Mouse (Mus musculus): ENCODE data around the gene Zic5. TPM values are rescaled to one million over a fixed set of nuclear protein-coding genes. Genes with fewer than 3 reads are reported as not detected.

Gene Zic5
- polyA plus RNA-seq, 1 experiment: not detected

DNA sequence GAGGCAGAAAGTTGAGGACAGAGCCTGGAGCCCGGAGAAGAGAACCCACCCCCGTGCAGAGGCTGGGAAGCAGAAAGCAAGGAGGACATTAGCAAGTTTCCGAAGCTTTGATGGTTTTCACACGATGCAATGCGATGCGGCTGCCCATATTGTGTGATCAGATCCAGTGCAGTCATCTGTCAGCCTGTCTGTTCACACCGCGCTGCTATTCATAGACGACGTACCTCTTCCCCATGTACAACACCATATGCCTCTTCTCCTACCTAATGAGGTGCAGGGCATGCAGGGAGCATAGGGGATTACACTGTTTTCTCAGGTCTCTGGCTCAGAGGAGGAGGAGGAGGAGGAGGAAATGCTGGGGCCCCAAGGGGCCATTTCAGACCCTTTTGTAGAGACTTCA lies 28.6 kb downstream of the Zic5 start:
- Histone ChIP-seq H3K4me1 (no peaks in the 10 kb centered on the region), H3K4me3 (replicated peaks) (no peak overlapping the region)

DNA sequence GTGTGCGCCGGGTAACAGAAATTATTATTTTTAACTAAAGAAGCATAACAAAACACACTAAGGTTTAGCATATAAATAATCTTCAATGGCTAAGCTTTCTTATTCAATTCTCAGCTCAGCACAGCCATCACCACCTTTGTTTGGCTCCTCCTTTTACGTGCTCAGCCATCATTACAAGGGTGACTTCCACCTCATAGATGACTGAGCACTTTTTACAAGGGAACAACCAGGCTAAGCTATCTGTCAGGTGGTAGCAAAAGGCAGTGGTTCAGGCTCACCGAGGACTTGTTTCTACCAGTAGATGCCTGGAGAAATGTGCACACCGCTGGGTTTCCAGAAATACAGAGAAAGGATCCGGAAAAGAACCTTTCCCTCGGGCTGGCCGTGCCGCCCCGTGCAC lies 31.4 kb downstream of the Zic5 start:
- H3K4me1 ChIP-seq: no peaks in the 10 kb centered on the region
- H3K9me3 ChIP-seq: no peaks in the 10 kb centered on the region
- H3K4me3 ChIP-seq (replicated peaks): no peak overlapping the region
- H3K27me3 ChIP-seq (replicated peaks): peaks cover 16% of the 10 kb centered on the region
- H3K36me3 ChIP-seq (replicated peaks; ENCODE audit: low read length): no peaks in the 10 kb centered on the region
- TF ChIP-seq GATA1 (IDR thresholded peaks at IDR 0.05; ENCODE audit: borderline replicate concordance, low read length) (no peak), FLI1 (IDR thresholded peaks at IDR 0.05; ENCODE audit: low read length) (no peak)

More for the DNA sequence above, 28.6 kb downstream of the Zic5 start:
- no peak for TF ChIP-seq FLI1 (IDR thresholded peaks at IDR 0.05; ENCODE audit: low read length)
- TF ChIP-seq GATA1 (IDR thresholded peaks at IDR 0.05; ENCODE audit: borderline replicate concordance, low read length): no peak
- Histone ChIP-seq H3K27me3 (replicated peaks) (peaks cover 21% of the 10 kb centered on the region), H3K36me3 (replicated peaks; ENCODE audit: low read length) (no peaks in the 10 kb centered on the region), H3K9me3 (no peaks in the 10 kb centered on the region)

DNA sequence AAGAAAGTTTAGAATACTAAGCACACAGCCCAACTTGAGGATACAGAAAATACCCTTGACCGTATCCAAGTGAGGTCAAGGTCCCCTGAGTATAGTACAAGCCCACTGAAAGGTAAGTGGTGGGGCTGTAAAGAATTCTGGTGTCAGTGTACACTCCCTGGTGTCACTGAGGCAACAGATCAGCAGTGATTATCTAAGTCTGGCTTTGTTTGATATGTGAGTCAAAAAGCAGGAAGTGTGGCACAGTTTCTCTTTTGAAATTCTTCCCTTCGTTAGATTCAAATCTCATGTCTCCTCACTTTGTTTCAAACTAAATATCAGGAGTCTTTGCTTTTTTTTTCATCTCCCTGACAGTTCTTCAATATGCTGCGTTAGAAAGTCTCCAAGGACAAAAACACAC lies 32.9 kb downstream of the Zic5 start:
- Histone ChIP-seq H3K4me3 (replicated peaks) (no peak overlapping the region), H3K36me3 (replicated peaks; ENCODE audit: low read length) (no peaks in the 10 kb centered on the region), H3K27me3 (replicated peaks) (peaks cover 14% of the 10 kb centered on the region), H3K4me1 (no peaks in the 10 kb centered on the region), H3K9me3 (no peaks in the 10 kb centered on the region)
- TF ChIP-seq GATA1 (IDR thresholded peaks at IDR 0.05; ENCODE audit: borderline replicate concordance, low read length): no peak
- TF ChIP-seq FLI1 (IDR thresholded peaks at IDR 0.05; ENCODE audit: low read length): no peak

DNA sequence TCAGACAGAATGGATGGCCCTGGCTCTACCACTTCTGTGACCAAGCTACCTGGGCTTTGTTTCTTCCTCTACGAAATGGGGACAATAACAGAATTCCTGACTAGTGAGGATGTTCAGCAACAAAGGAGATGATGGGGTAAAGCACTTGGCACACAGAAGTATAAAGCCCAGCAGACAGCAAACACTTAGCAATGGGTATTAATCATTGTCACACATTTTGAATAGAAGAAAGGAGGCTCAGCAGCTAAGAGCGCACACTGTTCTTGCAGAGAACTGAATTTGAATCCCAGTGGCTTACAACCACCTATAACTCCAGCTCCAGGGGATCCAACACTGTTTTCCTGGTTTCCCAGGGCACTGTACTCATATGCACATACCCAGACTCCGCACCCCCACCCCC lies 37.8 kb downstream of the Zic5 start:
- Histone ChIP-seq H3K4me1 (no peaks in the 10 kb centered on the region), H3K36me3 (replicated peaks; ENCODE audit: low read length) (no peaks in the 10 kb centered on the region), H3K4me3 (replicated peaks) (no peak overlapping the region), H3K27me3 (replicated peaks) (peaks cover 10% of the 10 kb centered on the region), H3K9me3 (no peaks in the 10 kb centered on the region)
- TF ChIP-seq FLI1 (IDR thresholded peaks at IDR 0.05; ENCODE audit: low read length): no peak
- TF ChIP-seq GATA1 (IDR thresholded peaks at IDR 0.05; ENCODE audit: borderline replicate concordance, low read length): no peak

DNA sequence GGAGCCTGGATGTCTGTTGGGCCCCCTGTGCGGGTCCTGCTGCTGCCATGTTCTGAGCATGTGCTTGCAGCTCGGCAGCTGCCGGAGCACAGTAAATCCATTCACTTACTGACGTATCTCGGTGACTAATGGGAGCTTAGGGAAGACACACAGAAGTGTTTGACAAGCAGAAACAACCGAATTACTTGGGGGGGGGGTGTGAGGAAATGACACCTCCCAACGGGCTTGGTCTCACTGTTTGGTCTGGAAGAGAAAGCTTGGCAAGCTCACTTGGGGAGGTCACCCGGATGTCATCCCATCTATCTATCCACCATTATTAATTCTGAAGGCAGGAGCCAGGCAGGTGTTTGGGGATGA lies 38.3 kb downstream of the Zic5 start:
- TF ChIP-seq FLI1 (IDR thresholded peaks at IDR 0.05; ENCODE audit: low read length) (no peak), GATA1 (IDR thresholded peaks at IDR 0.05; ENCODE audit: borderline replicate concordance, low read length) (no peak)
- H3K4me3 ChIP-seq (replicated peaks): no peak overlapping the region
- H3K36me3 ChIP-seq (replicated peaks; ENCODE audit: low read length): no peaks in the 10 kb centered on the region
- H3K4me1 ChIP-seq: no peaks in the 10 kb centered on the region
- no peaks in the 10 kb centered on the region for H3K9me3 ChIP-seq
- peaks cover 10% of the 10 kb centered on the region for H3K27me3 ChIP-seq (replicated peaks)

DNA sequence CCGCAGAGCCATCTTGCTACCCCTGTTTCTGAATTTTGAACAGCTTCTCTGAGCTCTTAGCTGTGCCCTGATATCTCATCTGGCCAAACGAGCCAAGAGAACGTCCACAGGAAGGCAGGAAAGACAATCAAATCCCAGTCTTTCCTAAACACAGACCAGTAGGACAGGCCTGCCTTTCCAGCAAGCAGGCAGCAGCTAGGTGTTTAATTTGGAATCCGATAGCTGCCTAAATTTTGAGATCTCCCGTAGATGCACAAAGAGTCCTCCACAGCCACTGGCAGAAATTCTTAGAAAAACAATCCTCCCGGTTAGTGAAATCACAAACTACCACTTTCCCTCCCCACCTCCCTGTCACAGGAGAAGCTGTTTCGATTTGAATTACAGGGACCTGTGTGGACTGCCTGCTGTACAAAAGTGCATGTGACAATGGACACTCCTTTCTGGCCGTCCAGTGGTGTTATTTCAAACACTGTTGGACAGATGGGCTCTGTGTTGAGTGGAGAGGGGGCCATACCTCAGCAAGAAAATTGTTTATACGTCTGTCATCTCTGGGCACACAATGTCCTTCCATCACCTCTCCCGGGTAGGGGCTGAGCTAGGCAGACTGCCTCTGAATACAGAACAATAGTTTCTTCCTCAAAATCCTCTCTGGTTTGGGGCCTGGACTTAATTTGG lies 38.8 kb downstream of the Zic5 start:
- H3K4me3 ChIP-seq (replicated peaks): no peak overlapping the region
- peaks cover 10% of the 10 kb centered on the region for H3K27me3 ChIP-seq (replicated peaks)
- no peaks in the 10 kb centered on the region for H3K4me1 ChIP-seq
- TF ChIP-seq FLI1 (IDR thresholded peaks at IDR 0.05; ENCODE audit: low read length) (no peak), GATA1 (IDR thresholded peaks at IDR 0.05; ENCODE audit: borderline replicate concordance, low read length) (no peak)
- H3K36me3 ChIP-seq (replicated peaks; ENCODE audit: low read length): no peaks in the 10 kb centered on the region
- H3K9me3 ChIP-seq: no peaks in the 10 kb centered on the region

DNA sequence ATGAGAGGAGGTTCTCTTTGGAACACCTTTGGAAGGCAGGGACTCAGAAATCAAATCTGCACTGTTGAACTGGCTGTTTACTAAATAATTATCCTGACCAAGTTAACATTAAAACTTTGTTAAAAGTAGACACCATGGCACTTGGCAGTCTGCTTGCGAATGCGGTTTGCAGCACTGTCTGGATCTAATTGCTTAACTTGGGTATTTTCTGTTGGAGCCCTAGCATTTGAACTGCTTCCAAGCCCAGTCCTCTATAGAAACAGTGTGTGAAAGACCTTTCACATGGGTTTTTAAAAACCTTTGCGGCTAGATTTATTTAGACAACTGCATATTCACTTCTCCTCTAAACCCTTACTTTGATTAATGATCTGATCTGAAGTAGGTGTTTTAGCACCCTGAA lies 41.0 kb downstream of the Zic5 start:
- peaks cover 11% of the 10 kb centered on the region for H3K27me3 ChIP-seq (replicated peaks)
- no peak overlapping the region for H3K4me3 ChIP-seq (replicated peaks)
- no peaks in the 10 kb centered on the region for H3K36me3 ChIP-seq (replicated peaks; ENCODE audit: low read length)
- TF ChIP-seq FLI1 (IDR thresholded peaks at IDR 0.05; ENCODE audit: low read length) (no peak), GATA1 (IDR thresholded peaks at IDR 0.05; ENCODE audit: borderline replicate concordance, low read length) (no peak)
- no peaks in the 10 kb centered on the region for H3K9me3 ChIP-seq
- H3K4me1 ChIP-seq: no peaks in the 10 kb centered on the region; the same call in 1 of the 2 replicates

DNA sequence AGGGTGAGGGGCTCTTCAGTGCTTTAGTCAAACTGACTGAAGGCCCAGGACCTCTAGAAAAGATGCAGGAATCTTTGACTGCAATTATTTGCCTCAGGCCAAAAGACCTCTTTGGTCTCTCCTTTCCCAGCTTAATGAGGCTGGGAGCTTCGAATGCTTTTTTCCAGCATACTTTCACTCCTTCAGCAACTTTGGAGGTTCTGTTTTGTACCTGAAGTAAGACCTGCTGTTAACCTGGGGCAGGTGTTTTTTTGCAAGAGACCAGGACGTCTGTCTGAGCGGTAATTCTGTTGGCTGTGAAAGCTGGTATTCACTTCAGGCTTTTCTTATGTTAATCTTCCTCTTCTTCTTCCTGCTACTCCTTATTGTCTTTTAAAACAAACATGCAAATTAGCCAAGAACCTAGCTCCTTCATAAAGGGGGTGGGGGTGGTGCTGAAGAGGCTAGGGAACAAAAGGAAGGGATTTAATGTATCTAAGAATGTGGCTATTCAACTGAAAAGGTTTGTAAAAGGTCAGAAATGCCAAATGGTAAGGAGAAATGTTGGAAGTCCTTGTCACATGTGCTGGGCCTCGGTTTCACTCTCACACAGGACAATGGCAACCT lies 49.2 kb downstream of the Zic5 start:
- Histone ChIP-seq H3K36me3 (replicated peaks; ENCODE audit: low read length) (no peaks in the 10 kb centered on the region), H3K9me3 (no peaks in the 10 kb centered on the region)
- TF ChIP-seq GATA1 (IDR thresholded peaks at IDR 0.05; ENCODE audit: borderline replicate concordance, low read length): no peak
- TF ChIP-seq FLI1 (IDR thresholded peaks at IDR 0.05; ENCODE audit: low read length): no peak

DNA sequence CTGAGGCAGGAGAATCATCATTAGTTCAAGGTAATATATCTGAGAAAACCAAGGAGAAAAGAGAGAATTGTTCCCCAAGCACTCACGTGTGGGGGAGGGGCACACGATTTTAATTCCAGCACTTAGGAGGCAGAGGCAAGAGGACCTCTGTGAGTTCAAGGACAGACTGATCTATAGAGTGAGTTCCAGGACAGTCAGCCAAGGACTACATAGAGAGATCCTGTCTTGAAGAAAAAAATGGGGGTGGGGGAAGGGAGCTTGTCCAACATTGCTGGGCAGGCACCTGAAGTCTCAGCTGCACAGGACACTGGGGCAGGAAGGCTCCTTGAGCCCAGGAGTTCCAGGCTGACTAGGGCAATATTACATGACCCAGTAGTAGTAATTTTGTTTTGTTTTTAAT lies 50.7 kb downstream of the Zic5 start:
- Histone ChIP-seq H3K36me3 (replicated peaks; ENCODE audit: low read length) (no peaks in the 10 kb centered on the region), H3K4me3 (replicated peaks) (no peak overlapping the region), H3K27me3 (replicated peaks) (peaks cover 9% of the 10 kb centered on the region), H3K4me1 (no peaks in the 10 kb centered on the region), H3K9me3 (no peaks in the 10 kb centered on the region)
- no peak for TF ChIP-seq FLI1 (IDR thresholded peaks at IDR 0.05; ENCODE audit: low read length)
- TF ChIP-seq GATA1 (IDR thresholded peaks at IDR 0.05; ENCODE audit: borderline replicate concordance, low read length): no peak

More for the DNA sequence above, 49.2 kb downstream of the Zic5 start:
- no peak overlapping the region for H3K4me3 ChIP-seq (replicated peaks)
- no peaks in the 10 kb centered on the region; the same call in 1 of the 2 replicates for H3K4me1 ChIP-seq
- peaks cover 6% of the 10 kb centered on the region for H3K27me3 ChIP-seq (replicated peaks)

DNA sequence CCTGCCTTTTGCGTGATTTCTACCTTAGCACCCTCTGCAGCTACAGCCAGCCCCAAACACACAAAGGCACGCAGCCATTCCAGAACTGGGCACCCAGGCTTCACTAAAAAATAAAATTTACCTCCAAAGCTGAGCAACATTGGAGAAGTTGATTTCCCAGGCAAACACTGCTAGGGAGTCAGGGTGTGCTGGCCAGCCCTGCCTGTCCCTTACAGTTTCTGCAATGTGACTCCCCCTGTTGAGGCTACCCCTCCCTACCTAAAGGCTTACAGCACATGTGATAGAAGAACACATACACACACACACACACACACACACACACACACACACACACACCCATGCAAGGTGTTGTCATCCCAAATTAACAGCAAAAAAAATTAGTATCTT lies 51.9 kb downstream of the Zic5 start:
- peaks cover 10% of the 10 kb centered on the region for H3K27me3 ChIP-seq (replicated peaks)
- no peaks in the 10 kb centered on the region for H3K36me3 ChIP-seq (replicated peaks; ENCODE audit: low read length)
- no peak overlapping the region for H3K4me3 ChIP-seq (replicated peaks)
- no peaks in the 10 kb centered on the region for H3K9me3 ChIP-seq
- no peaks in the 10 kb centered on the region for H3K4me1 ChIP-seq
- no peak for TF ChIP-seq FLI1 (IDR thresholded peaks at IDR 0.05; ENCODE audit: low read length)
- no peak for TF ChIP-seq GATA1 (IDR thresholded peaks at IDR 0.05; ENCODE audit: borderline replicate concordance, low read length)
